Mouse (Mus musculus): ENCODE results near the gene Fam69a.
"Not testable (repeated sequence)": the region's sequence is repeated elsewhere in the genome, so short reads cannot be mapped to it uniquely, and the experiment has no call there.

Fam69a gene

DNA sequence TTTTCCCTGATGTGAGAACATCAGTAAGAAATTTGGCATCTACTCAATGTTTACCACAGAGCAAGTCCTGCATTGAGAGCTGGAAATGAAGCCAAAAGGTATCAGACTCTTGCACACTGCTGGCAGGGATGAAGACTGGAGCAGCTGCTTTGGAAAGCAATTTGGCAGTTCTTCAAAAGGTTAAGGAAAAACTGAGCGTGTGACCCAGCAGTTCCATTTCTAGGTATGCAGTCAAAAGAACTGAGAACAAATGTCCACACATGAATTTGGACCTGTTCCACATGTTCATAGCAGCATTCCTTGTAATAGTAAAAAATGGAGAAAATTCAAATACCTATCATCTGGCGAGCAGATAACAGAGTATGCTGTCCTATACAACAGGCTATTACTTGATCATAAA lies 39.3 kb downstream of the Fam69a start:
- no peak for DNase-seq (ENCODE audit: low read depth, low spot score)

DNA sequence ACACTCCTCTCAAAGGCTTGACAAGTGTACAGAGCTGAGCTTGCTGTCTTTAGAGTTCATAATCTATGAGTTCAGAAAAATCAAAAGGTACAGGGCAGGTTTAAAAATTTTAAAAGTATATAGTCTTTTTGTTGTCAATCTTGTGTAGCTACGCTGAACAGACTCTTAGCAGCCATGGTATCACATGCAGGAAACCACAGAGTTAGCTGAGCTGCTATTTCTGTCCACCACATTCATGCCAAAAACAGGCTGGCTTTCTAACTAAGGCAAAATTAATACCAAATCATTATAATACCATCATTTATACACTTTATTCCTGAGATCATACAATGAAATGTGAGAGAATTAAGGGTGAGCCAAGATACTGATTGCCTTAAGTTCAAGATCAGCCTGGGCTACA lies 40.4 kb downstream of the Fam69a start:
- DNase-seq (ENCODE audit: low read depth, low spot score): no peak

DNA sequence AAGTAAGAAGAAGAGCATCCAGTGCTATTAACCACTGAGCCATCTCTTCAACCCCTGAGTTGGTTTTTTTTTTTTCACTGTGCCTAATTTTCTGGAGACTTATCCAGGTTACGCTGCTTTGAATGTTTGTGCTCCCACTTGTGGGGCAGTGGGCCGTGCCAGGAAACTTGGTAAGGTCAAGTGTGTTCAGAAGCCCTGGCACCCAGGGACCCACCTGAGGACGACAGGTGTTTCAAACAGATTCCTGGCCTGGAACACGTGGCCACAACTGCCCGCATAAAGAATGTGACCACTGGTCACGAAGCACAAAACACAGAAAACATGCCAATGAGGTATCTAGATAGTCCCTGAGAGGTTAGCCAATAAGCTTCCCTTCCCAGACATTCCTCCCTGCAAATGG lies 43.4 kb downstream of the Fam69a start:
- DNase-seq (ENCODE audit: low read depth, low spot score): no peak

DNA sequence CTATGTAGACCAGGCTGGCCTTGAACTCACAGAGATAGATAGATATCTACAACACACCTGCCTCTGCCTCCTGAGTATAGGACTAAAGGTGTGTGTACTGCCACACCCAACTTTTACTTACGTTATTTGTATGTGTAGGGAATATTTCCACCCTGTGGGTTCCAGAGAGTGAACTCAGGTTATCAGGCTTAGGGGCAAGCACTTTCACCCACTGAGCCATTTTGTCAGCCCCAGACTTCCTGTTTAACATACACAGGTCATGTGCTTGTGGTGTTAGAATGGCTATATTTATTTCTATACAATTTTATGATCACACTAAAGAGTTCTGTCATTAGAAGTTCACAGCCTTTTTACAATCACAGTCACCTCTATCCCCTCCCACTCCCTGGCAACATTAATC lies 43.9 kb downstream of the Fam69a start:
- DNase-seq (ENCODE audit: low read depth, low spot score): no peak

DNA sequence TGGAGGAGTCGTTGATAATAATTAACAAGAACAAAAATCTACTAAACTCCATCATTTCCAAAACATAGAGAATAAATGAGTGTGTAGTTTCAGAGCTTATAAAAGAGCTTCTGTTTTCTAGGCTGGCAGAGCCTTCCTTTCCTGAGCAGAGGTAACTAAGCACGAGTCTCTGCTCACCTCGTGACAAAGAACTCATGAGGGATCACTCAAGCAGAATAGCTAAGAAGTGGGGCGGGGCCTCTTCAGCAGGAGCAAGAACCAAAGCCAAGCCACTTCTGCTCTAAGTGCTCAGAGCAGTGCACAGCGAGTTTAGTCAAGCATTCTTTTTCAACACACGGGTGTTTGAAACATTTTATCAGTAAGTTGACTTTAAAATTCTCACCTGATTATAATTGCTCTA lies 45.7 kb downstream of the Fam69a start:
- DNase-seq (ENCODE audit: low read depth, low spot score): no peak

DNA sequence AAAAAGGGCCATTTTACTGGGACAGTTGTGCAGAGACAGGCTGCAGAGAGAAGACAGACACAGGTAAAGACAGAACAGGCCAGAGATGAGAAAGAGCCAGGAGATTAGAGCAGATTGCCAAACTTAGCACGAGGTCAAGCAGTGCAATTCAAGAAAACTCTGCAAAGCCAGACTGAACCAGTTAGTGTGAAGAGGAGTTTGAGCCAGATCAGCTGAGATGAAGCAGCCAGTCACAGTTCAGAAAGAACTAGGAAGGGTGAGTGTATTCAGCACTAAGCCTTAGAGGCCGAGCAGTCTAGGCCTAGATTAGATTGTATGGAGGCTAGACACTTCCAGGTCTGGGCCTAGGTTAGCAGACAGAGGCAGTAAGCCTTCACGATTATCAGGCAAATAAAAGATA lies 47.2 kb downstream of the Fam69a start:
- DNase-seq (ENCODE audit: low read depth, low spot score): no peak

DNA sequence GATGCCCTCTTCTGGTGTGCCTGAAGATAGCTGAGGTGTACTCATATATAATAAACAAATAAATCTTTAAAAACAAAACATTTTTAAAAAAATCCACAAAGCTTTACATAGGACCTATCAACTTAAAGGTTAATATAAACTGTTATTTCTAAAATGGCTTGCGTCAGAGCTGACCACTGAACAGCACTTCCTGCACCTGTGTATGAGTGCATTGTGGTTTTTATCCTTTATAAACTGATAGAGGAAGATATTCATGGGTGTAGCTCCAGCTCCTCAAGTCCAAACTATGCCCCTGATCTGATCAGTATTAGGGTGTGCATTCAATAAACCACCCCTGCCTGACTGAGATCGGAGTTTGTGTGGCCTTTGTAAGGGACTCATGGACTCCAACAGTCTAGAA lies 48.0 kb downstream of the Fam69a start:
- no peak for DNase-seq (ENCODE audit: low read depth, low spot score)

DNA sequence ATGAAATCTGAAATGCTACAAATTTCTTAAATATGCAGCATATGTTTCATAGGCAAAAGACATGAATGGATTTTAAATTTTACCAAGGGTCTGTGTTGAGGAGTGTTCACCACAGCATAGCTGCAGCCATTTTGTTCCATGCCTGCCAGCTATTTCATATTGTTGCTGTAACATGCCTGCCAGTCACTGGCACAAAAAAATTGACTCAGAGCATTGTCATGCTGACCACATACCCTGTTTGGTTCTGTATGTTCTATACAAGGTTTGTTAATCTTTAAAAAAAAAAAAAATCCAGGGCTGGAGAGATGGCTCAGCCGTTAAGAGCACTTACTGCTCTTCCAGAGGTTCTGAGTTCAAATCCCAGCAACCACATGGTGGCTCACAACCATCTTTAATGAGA lies 48.4 kb downstream of the Fam69a start:
- DNase-seq (ENCODE audit: low read depth, low spot score): not testable (repeated sequence)

DNA sequence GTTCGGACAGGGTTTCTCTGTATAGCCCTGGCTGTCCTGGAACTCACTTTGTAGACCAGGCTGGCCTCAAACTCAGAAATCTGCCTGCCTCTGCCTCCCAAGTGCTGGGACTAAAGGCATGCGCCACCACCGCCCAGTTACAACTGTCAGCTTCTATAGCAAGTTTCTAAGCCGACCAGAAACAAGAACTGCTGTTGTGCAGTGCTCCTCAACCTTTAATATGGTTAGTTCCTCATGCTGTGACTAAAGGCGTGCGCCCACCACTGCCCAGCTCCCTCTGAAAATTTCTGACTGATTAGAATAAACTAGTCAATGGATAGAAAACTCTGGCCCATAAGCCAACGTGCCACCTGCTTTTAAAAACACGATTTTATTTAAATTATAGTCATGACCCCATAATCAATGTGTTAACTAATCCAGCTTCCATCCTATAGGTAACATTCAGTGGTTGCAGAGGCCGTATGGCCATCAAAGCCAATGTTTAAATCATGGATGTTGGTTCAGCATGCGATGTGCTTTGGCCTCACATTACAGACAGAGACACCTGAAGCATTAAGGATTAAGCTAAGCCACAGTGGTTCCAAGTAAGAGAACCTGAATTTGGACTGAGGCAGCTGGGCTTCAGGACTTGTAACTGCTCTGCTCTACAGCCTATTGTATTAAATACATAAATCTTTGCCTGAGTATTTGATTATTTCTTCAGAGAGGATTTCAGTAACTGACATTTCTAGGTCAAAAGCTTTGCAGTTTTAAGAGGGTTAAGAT lies 50.1 kb downstream of the Fam69a start:
- no peak for DNase-seq (ENCODE audit: low read depth, low spot score)

DNA sequence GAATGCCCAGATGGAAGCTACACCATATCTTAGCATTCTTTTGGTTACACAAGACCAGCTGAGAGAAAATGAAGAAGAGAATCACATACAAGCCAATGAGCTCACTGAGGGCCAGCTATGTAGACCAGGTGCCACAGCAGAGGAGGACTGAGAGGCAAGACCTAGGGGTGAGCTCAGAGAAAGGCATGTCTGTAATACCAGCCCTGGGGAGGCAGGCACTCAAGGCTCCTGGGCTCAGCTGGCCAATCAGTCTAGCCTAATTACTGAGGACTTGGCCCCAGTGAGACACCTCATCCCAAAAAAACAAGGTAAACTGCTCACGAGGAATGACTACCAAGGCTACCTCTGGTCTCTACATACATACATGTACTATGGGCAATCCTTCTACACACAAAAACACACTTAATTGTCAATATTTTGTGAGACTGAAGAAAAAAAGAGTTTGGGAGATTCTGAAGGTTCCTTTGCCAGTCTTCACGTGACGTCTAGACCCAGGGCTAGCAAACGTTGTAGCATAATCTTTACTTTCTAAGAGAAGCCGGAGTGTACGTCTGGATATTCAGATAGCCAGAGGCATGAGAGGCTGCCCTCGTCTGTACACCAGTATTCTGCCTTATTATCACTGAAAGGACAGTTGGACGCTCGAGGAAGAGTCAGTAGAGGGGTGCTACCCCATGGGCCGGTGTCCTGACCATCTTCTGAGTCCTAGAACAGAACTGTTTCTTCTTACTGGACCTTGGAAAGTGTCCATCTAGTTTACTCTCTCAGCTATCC lies 51.9 kb downstream of the Fam69a start:
- DNase-seq (ENCODE audit: low read depth, low spot score): no peak

DNA sequence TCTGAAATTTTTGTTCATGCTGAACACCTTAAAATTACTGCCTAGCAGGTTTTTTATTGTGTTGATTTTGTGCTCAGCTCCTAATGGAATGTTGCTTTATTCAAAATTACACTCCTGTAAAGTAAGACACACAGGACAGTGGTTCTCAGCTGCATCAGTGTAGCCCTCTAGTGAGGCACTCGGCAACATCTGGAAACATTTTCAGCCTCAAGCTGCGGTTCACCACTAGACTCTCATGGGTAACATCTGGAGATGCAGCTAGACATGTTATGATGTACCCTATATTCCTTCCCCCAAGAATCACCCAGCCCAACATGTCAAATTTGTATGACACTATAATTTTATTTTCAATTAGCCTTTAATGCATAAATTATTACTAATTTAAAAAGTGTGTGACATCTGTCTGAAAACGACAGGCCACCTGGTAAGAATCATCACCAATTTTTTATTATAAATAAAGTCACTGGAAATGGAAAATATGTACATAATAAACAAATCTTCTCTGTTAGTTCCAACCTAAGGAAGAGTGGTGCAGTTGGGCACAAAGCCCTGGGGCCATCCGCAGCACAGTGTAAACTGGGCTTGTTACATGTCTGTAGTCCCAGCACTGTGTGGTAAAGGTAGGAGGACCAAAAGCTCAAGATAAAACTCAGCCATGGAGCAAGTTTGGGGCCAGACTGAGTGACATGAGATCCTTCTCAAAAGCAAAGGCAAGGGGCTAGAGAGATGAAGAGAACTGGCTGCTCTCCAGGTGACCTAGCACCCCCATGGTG lies 53.5 kb downstream of the Fam69a start:
- no peak for DNase-seq (ENCODE audit: low read depth, low spot score)

DNA sequence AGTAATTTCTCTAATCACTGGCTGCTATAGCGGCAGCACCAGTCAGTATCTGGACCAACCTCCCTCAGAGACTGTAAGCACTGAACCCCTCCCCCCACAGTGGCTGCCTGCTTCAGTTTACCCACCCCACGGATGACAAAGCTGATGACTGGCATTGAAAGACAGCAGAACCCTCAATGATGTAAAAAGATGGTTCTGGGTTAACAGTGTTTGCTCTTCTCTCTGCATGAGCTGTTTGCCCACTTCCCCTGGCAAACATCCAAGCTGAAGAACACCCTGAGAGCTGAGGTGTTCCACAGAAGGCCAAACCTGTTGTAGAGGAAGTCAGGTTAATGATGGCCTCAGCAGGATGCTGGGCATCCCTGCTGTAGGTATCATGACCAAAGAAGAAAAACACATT lies 54.3 kb downstream of the Fam69a start:
- DNase-seq (ENCODE audit: low read depth, low spot score): no peak

DNA sequence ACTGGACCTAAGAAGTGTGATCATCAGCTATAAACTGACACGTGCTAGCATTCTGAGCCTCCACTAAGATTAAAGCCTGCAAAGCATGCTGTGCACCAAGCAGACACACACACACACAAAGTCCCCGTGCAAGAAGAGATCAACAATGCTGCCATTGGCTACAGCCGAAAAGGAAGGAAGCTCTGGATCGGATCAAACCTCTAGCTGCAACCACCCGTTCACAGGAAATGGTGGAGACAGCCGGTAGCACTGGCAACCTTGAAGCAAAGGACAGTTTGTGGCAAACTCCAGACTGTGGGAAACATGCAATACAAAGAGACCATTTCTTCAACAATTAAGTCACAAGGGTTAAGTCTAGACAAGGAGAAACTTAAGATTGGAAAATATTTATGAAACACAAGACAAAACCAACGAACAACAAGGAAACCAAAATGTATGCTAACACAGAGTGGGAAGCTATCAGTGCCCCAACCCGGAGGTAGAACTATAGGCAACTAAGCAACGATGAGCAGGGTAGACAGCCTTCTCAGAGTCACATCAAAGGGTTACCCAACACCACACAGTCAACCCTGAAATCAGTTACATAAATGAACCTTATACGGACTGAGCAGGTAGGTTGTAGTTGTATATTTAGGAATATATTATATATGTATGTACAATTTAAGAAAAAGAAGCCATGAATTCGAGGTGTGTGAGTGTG lies 60.2 kb downstream of the Fam69a start:
- DNase-seq (ENCODE audit: low read depth, low spot score): no peak

DNA sequence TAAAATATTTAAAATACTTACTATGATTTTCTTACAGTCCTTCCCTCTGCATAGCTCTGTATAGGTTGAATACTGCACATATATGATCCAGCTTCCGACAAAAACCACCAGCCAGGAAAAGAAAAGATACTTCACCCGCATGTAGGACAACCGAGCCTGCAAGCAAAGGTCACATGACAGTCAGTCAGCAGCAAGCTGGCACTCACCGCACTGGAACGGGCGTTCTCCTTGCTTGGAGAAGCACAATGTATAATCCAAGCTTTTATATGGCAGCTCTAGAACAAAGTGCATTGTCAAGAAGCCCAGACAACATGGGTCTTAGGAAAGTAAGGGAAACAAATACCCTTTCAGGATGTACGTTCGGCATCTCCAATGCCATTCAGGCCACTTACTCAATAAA lies 62.3 kb downstream of the Fam69a start:
- DNase-seq (ENCODE audit: low read depth, low spot score): no peak

DNA sequence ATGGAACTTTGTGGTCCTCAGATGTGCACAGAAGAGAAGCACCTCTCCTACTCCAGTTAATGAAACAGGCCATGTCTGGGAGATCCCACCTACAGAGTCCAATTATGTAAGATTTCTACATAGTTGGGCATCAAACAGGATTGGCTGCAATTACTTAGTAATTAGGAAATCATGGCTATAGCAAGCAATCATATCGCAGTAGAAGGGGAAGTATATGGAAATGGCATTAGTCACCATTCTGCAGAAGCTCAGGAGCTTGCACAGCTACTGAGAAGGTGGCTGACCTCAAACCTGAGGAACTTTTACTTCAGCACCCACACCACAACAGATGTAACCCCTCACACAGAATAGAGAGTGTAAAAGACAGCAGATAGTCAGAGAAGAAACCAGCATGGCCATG lies 64.0 kb downstream of the Fam69a start:
- no peak for DNase-seq (ENCODE audit: low read depth, low spot score)

DNA sequence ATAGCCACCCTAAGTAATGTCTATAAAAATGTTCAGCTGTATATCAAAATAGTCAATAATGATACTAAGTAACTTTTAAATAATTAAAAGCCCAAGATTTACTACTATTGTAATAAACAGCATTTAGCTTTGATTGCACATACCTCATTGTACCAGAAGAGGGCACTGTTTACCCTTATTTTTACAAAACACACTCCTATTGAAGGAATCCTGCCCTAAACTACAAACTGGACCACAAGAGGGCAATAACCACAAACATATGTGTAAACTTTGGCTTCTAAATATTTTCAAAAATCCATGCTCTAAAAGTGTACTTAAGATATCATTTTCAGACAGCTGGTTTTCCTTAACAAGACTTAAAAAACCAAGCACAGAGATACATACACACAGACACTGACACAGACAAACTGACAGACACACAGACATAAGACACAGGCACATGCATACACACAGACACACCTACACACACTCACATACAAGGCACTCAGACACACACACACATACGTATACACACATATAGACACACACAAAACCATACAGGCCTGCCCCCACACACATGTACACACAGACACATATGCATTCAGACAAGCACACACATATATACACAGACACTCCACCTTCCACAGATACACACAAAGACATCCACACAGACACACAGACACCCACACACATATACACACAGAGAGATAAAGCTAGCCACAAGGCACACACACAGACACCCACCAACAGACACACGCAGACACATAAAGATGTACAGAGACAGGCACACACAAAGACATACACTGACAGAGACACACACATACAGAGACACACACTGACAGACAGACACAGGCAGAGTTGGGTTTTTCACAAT lies 65.3 kb downstream of the Fam69a start:
- DNase-seq (ENCODE audit: low read depth, low spot score): no peak

DNA sequence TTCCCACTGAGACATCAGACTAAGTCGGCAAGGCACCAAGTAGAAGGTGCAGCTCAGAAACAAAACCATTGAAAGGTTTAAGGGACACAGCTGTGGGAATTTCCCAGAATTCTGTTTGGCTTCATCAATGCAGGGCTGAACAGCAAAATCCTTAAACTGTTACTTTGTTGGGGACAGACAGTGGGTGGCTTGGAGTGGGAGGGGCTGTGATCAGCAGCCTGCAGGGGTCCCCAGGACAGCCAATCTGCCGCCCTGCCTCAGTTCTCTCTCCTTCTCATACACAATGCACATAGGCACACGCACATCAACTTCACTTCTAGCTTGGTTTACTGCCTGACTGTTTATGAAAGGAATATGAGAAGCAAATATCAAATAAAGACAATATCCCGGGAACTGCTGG lies 71.6 kb downstream of the Fam69a start:
- DNase-seq (ENCODE audit: low read depth, low spot score): no peak

DNA sequence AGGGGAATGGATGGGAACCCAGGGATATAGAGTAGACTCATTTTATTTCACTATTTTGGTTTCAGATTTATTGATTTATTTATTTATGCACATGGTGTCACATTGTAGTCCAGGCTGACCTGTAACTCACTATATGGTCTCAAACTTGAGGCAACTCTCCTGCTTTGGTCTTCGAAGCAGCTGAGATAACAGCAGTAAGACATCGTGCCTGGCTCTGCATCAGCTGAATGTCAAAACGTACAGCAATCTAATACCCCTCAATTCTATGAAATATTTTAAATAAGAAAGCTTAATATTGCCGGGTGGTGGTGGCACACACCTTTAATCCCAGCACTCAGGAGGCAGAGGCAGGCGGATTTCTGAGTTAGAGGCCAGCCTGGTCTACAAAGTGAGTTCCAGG lies 75.9 kb downstream of the Fam69a start:
- DNase-seq (ENCODE audit: low read depth, low spot score): no peak

DNA sequence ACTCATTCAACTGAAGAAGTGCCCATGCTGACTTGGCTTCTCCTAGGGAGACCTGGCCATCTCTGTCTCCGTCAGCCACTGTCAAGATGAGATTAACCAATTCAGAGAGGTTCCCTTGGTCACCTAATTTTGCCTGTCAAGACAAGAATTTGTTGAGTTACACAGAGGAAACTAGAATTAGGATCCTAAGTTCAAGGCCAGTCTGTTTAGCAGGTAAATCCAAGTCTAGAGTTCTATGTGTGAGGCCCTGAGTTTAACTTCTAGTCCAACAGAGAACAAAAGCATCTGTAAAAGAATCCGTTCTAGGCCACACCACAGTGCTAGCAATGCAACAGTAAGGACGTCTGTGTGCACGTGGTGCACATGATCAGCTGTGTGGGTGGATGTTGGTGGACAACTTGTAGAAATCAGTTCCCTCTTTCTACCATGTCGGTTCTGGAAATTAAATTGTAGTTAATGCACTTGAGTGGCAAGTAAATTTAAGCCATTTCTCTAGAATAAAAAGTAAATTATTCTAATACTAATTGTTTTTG lies 76.7 kb downstream of the Fam69a start:
- DNase-seq (ENCODE audit: low read depth, low spot score): no peak

DNA sequence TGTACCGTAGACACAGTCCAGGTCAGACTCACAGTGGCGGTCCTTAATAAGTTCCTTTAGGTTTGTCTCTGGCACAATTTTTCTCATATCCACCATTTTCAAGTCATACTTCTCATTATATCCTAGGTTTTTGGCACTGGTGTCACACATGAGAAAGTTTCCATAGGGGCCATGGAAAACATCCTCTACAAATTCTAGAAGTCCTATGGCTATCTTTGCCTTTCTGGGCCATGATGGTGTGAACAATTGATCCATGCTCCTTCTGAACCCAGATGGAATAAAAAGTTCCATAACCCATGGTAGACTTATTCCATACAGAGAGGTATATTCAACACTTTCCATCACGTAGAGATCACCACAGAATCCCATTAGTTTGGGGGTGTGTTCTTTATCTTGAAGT lies 77.2 kb downstream of the Fam69a start:
- no peak for DNase-seq (ENCODE audit: low read depth, low spot score)

Data from WW6 (cell line).